Mouse (Mus musculus): Measurements from ENCODE around the gene Tm7sf2. TPM values are rescaled to one million over a fixed set of nuclear protein-coding genes. Genes with fewer than 3 reads are reported as not detected.
A peak's percentile ranks its signal among the peaks of the same experiment; 100 is the strongest.

Gene Tm7sf2
- total RNA-seq, 1 experiment, result 14.0 TPM

GRCm38 (mm10) chr19:6048681-6049410 lies 19.3 kb downstream of the Tm7sf2 start:
- TF ChIP-seq MAFK (IDR thresholded peaks at IDR 0.05; ENCODE audit: insufficient read depth, low read depth, low read length) (no peak), HCFC1 (IDR thresholded peaks at IDR 0.05; ENCODE audit: borderline replicate concordance, insufficient read depth, low read length) (no peak), ZNF384 (IDR thresholded peaks at IDR 0.05; ENCODE audit: low read depth, low read length) (no peak), CHD2 (IDR thresholded peaks at IDR 0.05; ENCODE audit: low read depth, low read length) (no peak), ZC3H11A (IDR thresholded peaks at IDR 0.05; ENCODE audit: borderline replicate concordance, low read depth, low read length) (no peak)
- in situ Hi-C loops (cut with MboI; ENCODE audit: low sequenced_read_pairs in 2 of 2, unreplicated experiment in 2 of 2), result no loop called here
- no peak overlapping the region for H3K4me3 ChIP-seq (ENCODE audit: insufficient read depth in 1 of 2, low read depth in 1 of 2, low read length in 2 of 2, poor library complexity in 1 of 2, severe bottlenecking in 1 of 2)
- H3K27ac ChIP-seq (ENCODE audit: insufficient read depth, low read depth, low read length, poor library complexity, severe bottlenecking), result no peak overlapping the region
- H3K4me1 ChIP-seq (ENCODE audit: control insufficient read depth in 2 of 2, insufficient read depth in 2 of 2, low read length in 2 of 2, poor library complexity in 1 of 2), result no peaks in the 10 kb centered on the region; a peak in 1 of 4 replicates
- no peak overlapping the region for H3K9ac ChIP-seq (ENCODE audit: insufficient read depth, low read depth, low read length, poor library complexity, severe bottlenecking)
- H3K36me3 ChIP-seq (ENCODE audit: control insufficient read depth, insufficient read depth, low read length, poor library complexity, severe bottlenecking), result peaks cover 51% of the 10 kb centered on the region
- no peaks in the 10 kb centered on the region for H3K9me3 ChIP-seq (ENCODE audit: control insufficient read depth, insufficient read depth, low read depth, low read length)
- no peak for DNase-seq (ENCODE audit: low read depth, low spot score)

GRCm38 (mm10) chr19:6047899-6048166 lies 20.3 kb downstream of the Tm7sf2 start:
- H3K4me1 ChIP-seq (ENCODE audit: control insufficient read depth in 2 of 2, insufficient read depth in 2 of 2, low read length in 2 of 2, poor library complexity in 1 of 2), result no peaks in the 10 kb centered on the region; a peak in 1 of 4 replicates
- H3K27ac ChIP-seq (ENCODE audit: insufficient read depth, low read depth, low read length, poor library complexity, severe bottlenecking), result no peak overlapping the region
- peaks cover 42% of the 10 kb centered on the region for H3K36me3 ChIP-seq (ENCODE audit: control insufficient read depth, insufficient read depth, low read length, poor library complexity, severe bottlenecking)
- TF ChIP-seq MAFK (IDR thresholded peaks at IDR 0.05; ENCODE audit: insufficient read depth, low read depth, low read length) (no peak), ZNF384 (IDR thresholded peaks at IDR 0.05; ENCODE audit: low read depth, low read length) (no peak), HCFC1 (IDR thresholded peaks at IDR 0.05; ENCODE audit: borderline replicate concordance, insufficient read depth, low read length) (no peak), ZC3H11A (IDR thresholded peaks at IDR 0.05; ENCODE audit: borderline replicate concordance, low read depth, low read length) (no peak), CHD2 (IDR thresholded peaks at IDR 0.05; ENCODE audit: low read depth, low read length) (no peak)
- peak overlapping the region; percentile 91 for H3K9ac ChIP-seq (ENCODE audit: insufficient read depth, low read depth, low read length, poor library complexity, severe bottlenecking)
- DNase-seq (ENCODE audit: low read depth, low spot score), result no peak
- in situ Hi-C loops (cut with MboI; ENCODE audit: low sequenced_read_pairs in 2 of 2, unreplicated experiment in 2 of 2), result no loop called here
- no peaks in the 10 kb centered on the region for H3K9me3 ChIP-seq (ENCODE audit: control insufficient read depth, insufficient read depth, low read depth, low read length)
- H3K4me3 ChIP-seq (ENCODE audit: insufficient read depth in 1 of 2, low read depth in 1 of 2, low read length in 2 of 2, poor library complexity in 1 of 2, severe bottlenecking in 1 of 2), result peak overlapping the region; percentile 74 to 80

DNA sequence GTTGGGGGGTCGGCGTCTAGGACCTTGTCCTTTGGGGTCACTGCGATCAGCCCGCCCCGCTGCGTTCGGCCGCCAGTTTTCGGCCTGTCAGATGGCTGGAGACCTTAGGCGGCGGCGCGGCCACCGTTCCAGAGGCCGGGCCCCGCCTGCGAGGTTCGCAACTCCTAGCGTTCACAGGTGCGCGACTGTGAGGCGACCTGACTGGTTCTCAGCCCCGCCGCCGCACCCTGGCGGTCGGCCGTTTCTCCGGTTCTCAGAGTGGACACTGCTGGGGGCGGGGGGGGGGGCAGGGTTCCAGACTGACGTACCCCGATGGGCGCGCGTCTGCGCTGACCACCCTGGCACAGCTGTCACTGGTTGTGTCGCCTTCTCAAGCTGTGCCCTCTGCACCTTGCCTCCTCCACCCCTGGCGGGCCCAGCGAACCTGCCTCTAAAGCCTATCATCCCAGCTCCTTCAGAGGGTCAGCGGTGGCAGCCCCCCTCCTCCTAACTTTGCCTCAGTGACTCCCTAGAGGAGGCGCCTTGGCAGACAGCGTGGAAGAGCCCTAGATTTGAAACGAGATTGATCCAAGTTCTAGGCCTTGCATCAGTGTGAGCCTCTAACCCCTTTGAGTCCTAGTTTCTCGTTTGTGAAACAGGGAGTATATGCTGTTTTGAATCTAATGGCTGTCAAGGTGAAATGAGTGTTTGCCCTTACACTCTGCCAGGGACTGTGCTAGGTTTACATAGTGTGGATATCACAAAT lies 20.8 kb downstream of the Tm7sf2 start:
- Histone ChIP-seq H3K9me3 (ENCODE audit: control insufficient read depth, insufficient read depth, low read depth, low read length) (no peaks in the 10 kb centered on the region), H3K36me3 (ENCODE audit: control insufficient read depth, insufficient read depth, low read length, poor library complexity, severe bottlenecking) (peaks cover 38% of the 10 kb centered on the region), H3K27ac (ENCODE audit: insufficient read depth, low read depth, low read length, poor library complexity, severe bottlenecking) (no peak overlapping the region; the same call in 1 of the 2 replicates), H3K9ac (ENCODE audit: insufficient read depth, low read depth, low read length, poor library complexity, severe bottlenecking) (peak overlapping the region; percentile 91), H3K4me3 (ENCODE audit: insufficient read depth in 1 of 2, low read depth in 1 of 2, low read length in 2 of 2, poor library complexity in 1 of 2, severe bottlenecking in 1 of 2) (peak overlapping the region; percentile 74 to 80), H3K4me1 (ENCODE audit: control insufficient read depth in 2 of 2, insufficient read depth in 2 of 2, low read length in 2 of 2, poor library complexity in 1 of 2) (no peaks in the 10 kb centered on the region; a peak in 1 of 4 replicates)
- in situ Hi-C loops (cut with MboI; ENCODE audit: low sequenced_read_pairs in 2 of 2, unreplicated experiment in 2 of 2), result no loop called here
- TF ChIP-seq CHD2 (IDR thresholded peaks at IDR 0.05; ENCODE audit: low read depth, low read length) (no peak), ZNF384 (IDR thresholded peaks at IDR 0.05; ENCODE audit: low read depth, low read length) (no peak), MAFK (IDR thresholded peaks at IDR 0.05; ENCODE audit: insufficient read depth, low read depth, low read length) (no peak), HCFC1 (IDR thresholded peaks at IDR 0.05; ENCODE audit: borderline replicate concordance, insufficient read depth, low read length) (no peak), ZC3H11A (IDR thresholded peaks at IDR 0.05; ENCODE audit: borderline replicate concordance, low read depth, low read length) (no peak)
- DNase-seq (ENCODE audit: low read depth, low spot score), result no peak

DNA sequence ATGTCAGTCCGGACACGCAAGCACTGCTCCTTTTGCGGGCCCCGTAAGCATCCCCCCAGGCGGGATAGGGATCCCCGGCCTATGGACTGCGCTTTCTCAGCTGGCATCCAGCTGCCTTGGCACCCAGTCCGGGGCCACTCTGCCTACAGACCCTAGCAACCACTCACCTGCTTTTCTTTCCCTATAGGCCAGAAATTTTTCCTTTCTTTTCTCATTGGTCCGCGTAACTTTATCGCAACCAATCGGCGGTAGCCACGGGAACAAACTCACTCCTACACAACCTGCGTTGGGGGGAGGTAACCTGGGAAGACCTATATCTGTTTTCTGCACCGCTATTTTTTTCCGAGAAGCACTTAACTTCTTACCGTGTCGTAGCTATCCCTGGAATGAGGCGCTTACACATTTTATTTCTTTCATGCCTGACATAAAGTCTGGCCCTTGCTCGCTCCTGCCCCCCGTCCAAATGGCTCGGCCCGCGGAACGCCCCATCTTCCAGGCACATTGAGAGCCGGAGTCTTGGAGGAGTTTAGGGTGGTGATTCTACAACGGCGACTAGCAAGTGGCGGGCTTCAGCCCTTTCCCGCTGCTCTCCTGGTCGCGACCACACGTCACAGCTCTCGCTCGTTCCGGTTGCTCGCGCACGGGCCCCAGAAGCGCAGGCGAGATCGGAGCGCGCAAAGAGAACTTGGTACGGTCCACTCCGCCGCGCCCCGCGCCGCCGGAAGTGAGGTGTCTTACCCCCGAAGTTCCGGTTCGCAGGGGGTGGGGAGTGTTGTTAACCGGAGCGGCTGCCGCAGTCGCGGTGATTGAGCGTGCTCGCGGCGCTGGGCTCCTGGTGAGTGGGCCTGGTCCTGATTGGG lies 21.6 kb downstream of the Tm7sf2 start, which contains the start of gene Syvn1:
Gene Syvn1, plus strand, starts transcription at position 283 of the 860 bp plus-strand sequence.
- DNase-seq (ENCODE audit: low read depth, low spot score), result peak; percentile 90
- Histone ChIP-seq H3K9me3 (ENCODE audit: control insufficient read depth, insufficient read depth, low read depth, low read length) (no peaks in the 10 kb centered on the region), H3K36me3 (ENCODE audit: control insufficient read depth, insufficient read depth, low read length, poor library complexity, severe bottlenecking) (peaks cover 32% of the 10 kb centered on the region), H3K4me3 (ENCODE audit: insufficient read depth in 1 of 2, low read depth in 1 of 2, low read length in 2 of 2, poor library complexity in 1 of 2, severe bottlenecking in 1 of 2) (peak within 1 kb of the TSS; percentile 74 to 80), H3K9ac (ENCODE audit: insufficient read depth, low read depth, low read length, poor library complexity, severe bottlenecking) (peak within 1 kb of the TSS; percentile 91), H3K27ac (ENCODE audit: insufficient read depth, low read depth, low read length, poor library complexity, severe bottlenecking) (peak within 1 kb of the TSS; percentile 81), H3K4me1 (ENCODE audit: control insufficient read depth in 2 of 2, insufficient read depth in 2 of 2, low read length in 2 of 2, poor library complexity in 1 of 2) (no peaks in the 10 kb centered on the region; a peak in 1 of 4 replicates)
- no peak; the same call in 1 of the 2 replicates for TF ChIP-seq HCFC1 (IDR thresholded peaks at IDR 0.05; ENCODE audit: borderline replicate concordance, insufficient read depth, low read length)
- TF ChIP-seq ZC3H11A (IDR thresholded peaks at IDR 0.05; ENCODE audit: borderline replicate concordance, low read depth, low read length), result no peak
- no peak for TF ChIP-seq MAFK (IDR thresholded peaks at IDR 0.05; ENCODE audit: insufficient read depth, low read depth, low read length)
- peak; percentile 94 for TF ChIP-seq CHD2 (IDR thresholded peaks at IDR 0.05; ENCODE audit: low read depth, low read length)
- no peak for TF ChIP-seq ZNF384 (IDR thresholded peaks at IDR 0.05; ENCODE audit: low read depth, low read length)
- in situ Hi-C loops (cut with MboI; ENCODE audit: low sequenced_read_pairs in 2 of 2, unreplicated experiment in 2 of 2), result no loop called here

Measured in ES-E14 (cell line).